ENCODE assay signal across 20 mouse cellular contexts in genomic region chr3:102773018-102773417, GRCm38 (mm10). TPM values are rescaled to one million over a fixed set of nuclear protein-coding genes. Genes with fewer than 3 reads are reported as not detected.
"Had no signal": no experiment of that assay in that cellular context is flagged by ENCODE, and none has a peak within 500 bp of the region (broad histone marks: within the 10 kb centered on the region; RNA-seq: fewer than 3 reads in every experiment).

No protein-coding gene starts in this region.

- DNase-seq: kidney, postnatal 10 days; kidney, postnatal 4 days; midbrain, embryonic 14.5 days; right cerebral cortex, postnatal 4 days; spleen, adult 18-20 months; thymus, adult 18-20 months; thymus, postnatal 14 days had no signal

- H3K27ac ChIP-seq: limb, embryonic 10.5 days; liver, embryonic 12.5 days; lung, embryonic 15.5 days; neural tube, embryonic 12.5 days had no signal

- H3K4me3 ChIP-seq: limb, embryonic 10.5 days; liver, embryonic 12.5 days; lung, embryonic 15.5 days; neural tube, embryonic 12.5 days had no signal

- H3K36me3 ChIP-seq: limb, embryonic 10.5 days; liver, embryonic 12.5 days; lung, embryonic 15.5 days; neural tube, embryonic 12.5 days had no signal

- ATAC-seq: liver, embryonic 12.5 days had no signal

- H3K27me3 ChIP-seq: liver, embryonic 12.5 days; lung, embryonic 15.5 days; neural tube, embryonic 12.5 days had no signal

- H3K4me1 ChIP-seq: limb, embryonic 10.5 days; liver, embryonic 12.5 days; neural tube, embryonic 12.5 days had no signal

RNA-seq across cellular contexts. Expression of gene Tshb, which starts 9.5 kb away (rescaled TPM):
- total RNA-seq: layer of hippocampus, adult 8-10 months; layer of hippocampus, postnatal 14 days; left cerebral cortex, adult 18-20 months; left cerebral cortex, postnatal 10 days; megakaryocyte progenitor cell, adult 5-6 weeks; monocyte, adult 5-6 weeks had no signal
- polyA plus RNA-seq: kidney, embryonic 14.5 days; limb, embryonic 14.5 days; liver, embryonic 12.5 days; liver, embryonic 16.5 days had no signal
